Comparison of ENCODE assay signal across 21 mouse cellular contexts in genomic region chr2:97768850-97769249, GRCm38 (mm10).
DNase-seq lines count a peak whose midpoint lies in the region; ATAC-seq and TF ChIP-seq lines count a peak whose summit lies in the region.
"Had no signal": no experiment of that assay in that cellular context is flagged by ENCODE, and none has a peak within 500 bp of the region (broad histone marks: within the 10 kb centered on the region; RNA-seq: fewer than 3 reads in every experiment).

No protein-coding gene starts in this region.

- no peak for TF ChIP-seq EP300 in stomach, postnatal 0 days (optimal IDR thresholded peaks at IDR 0.05)

- no peak for TF ChIP-seq CTCF in forebrain, postnatal 0 days (IDR thresholded peaks at IDR 0.05; ENCODE audit: low read depth)
- TF ChIP-seq CTCF in stomach, postnatal 0 days (IDR thresholded peaks at IDR 0.05; ENCODE audit: low read depth): no peak

- no peaks in the 10 kb centered on the region for H3K9me3 ChIP-seq in forebrain, postnatal 0 days (ENCODE audit: low read length)
- no peaks in the 10 kb centered on the region for H3K9me3 ChIP-seq in forebrain, embryonic 14.5 days (replicated peaks; ENCODE audit: control insufficient read depth, low read length)
- no peaks in the 10 kb centered on the region for H3K9me3 ChIP-seq in stomach, postnatal 0 days (ENCODE audit: control insufficient read depth, low read length)
- H3K9me3 ChIP-seq: forebrain, embryonic 10.5 days; forebrain, embryonic 13.5 days; hindbrain, embryonic 12.5 days; hindbrain, embryonic 15.5 days had no signal

- peak; percentile 1 for DNase-seq in forebrain, postnatal 0 days
- DNase-seq in forebrain, embryonic 14.5 days (ENCODE audit: low spot score): no peak
- peak; percentile 18 for DNase-seq in left cerebral cortex, adult 11 months (ENCODE audit: low spot score)
- DNase-seq in left cerebral cortex, adult 18-20 months (ENCODE audit: low spot score in 2 of 2): no peak
- peak; percentile 11 for DNase-seq in right cerebral cortex, adult 18-20 months
- DNase-seq in right cerebral cortex, postnatal 25 days: no peak
- DNase-seq in stomach, postnatal 0 days (ENCODE audit: low spot score): no peak
- DNase-seq: adrenal gland, adult 8-10 months; adrenal gland, postnatal 25 days; cerebellum, adult 18-20 months; cerebellum, adult 9-10 months; cerebellum, postnatal 14 days; gastrocnemius, postnatal 10 days; gastrocnemius, postnatal 36 days; heart, adult 2 months had no signal

- no peaks in the 10 kb centered on the region for H3K27me3 ChIP-seq in forebrain, postnatal 0 days (ENCODE audit: insufficient read depth, low read length)
- H3K27me3 ChIP-seq in forebrain, embryonic 14.5 days (replicated peaks; ENCODE audit: control insufficient read depth, insufficient read depth, low read length): no peaks in the 10 kb centered on the region
- no peaks in the 10 kb centered on the region for H3K27me3 ChIP-seq in stomach, postnatal 0 days (ENCODE audit: control insufficient read depth, insufficient read depth, low read length)
- H3K27me3 ChIP-seq: forebrain, embryonic 13.5 days; hindbrain, embryonic 12.5 days; hindbrain, embryonic 15.5 days had no signal

- no peak for ATAC-seq in forebrain, postnatal 0 days
- no peak for ATAC-seq in forebrain, embryonic 14.5 days
- no peak for ATAC-seq in stomach, postnatal 0 days (ENCODE audit: low FRiP score, low TSS enrichment)
- ATAC-seq: activated CD4-positive, CD25-positive, alpha-beta regulatory T cell, adult 4 months; forebrain, embryonic 13.5 days had no signal

- no peak overlapping the region for H3K4me3 ChIP-seq in forebrain, postnatal 0 days (ENCODE audit: low read depth, low read length)
- H3K4me3 ChIP-seq in forebrain, embryonic 14.5 days (ENCODE audit: low read depth, low read length): no peak overlapping the region
- H3K4me3 ChIP-seq in stomach, postnatal 0 days (ENCODE audit: low read depth, low read length): no peak overlapping the region
- H3K4me3 ChIP-seq: forebrain, embryonic 10.5 days; forebrain, embryonic 13.5 days; heart, adult 2 months; hindbrain, embryonic 12.5 days; hindbrain, embryonic 15.5 days had no signal

- WGBS in forebrain, postnatal 0 days: 81% methylated on average over 3 of the region's 3 CpGs
- WGBS in forebrain, embryonic 14.5 days: 91% methylated on average over 3 of the region's 3 CpGs
- 52% methylated on average over 3 of the region's 3 CpGs for WGBS in stomach, postnatal 0 days

- H3K4me1 ChIP-seq in forebrain, postnatal 0 days (ENCODE audit: insufficient read depth): no peaks in the 10 kb centered on the region
- no peaks in the 10 kb centered on the region for H3K4me1 ChIP-seq in forebrain, embryonic 14.5 days (ENCODE audit: control insufficient read depth, insufficient read depth, low read length)
- no peaks in the 10 kb centered on the region for H3K4me1 ChIP-seq in stomach, postnatal 0 days (replicated peaks; ENCODE audit: control insufficient read depth, insufficient read depth)
- H3K4me1 ChIP-seq: forebrain, embryonic 10.5 days; forebrain, embryonic 13.5 days; hindbrain, embryonic 12.5 days; hindbrain, embryonic 15.5 days had no signal

- H3K36me3 ChIP-seq in forebrain, postnatal 0 days (ENCODE audit: insufficient read depth): no peaks in the 10 kb centered on the region
- no peaks in the 10 kb centered on the region for H3K36me3 ChIP-seq in forebrain, embryonic 14.5 days (ENCODE audit: control insufficient read depth, insufficient read depth, low read length)
- no peaks in the 10 kb centered on the region for H3K36me3 ChIP-seq in stomach, postnatal 0 days (ENCODE audit: control insufficient read depth, insufficient read depth, low read length)
- H3K36me3 ChIP-seq: forebrain, embryonic 10.5 days; hindbrain, embryonic 12.5 days; hindbrain, embryonic 15.5 days had no signal

- no peak overlapping the region for H3K4me2 ChIP-seq in forebrain, postnatal 0 days (ENCODE audit: low read depth)
- H3K4me2 ChIP-seq in forebrain, embryonic 14.5 days (ENCODE audit: low read length): no peak overlapping the region
- no peak overlapping the region for H3K4me2 ChIP-seq in stomach, postnatal 0 days (replicated peaks; ENCODE audit: low read depth)
- H3K4me2 ChIP-seq: forebrain, embryonic 13.5 days; heart, embryonic 11.5 days; hindbrain, embryonic 12.5 days; hindbrain, embryonic 15.5 days had no signal

- H3K9ac ChIP-seq in forebrain, postnatal 0 days: no peak overlapping the region
- H3K9ac ChIP-seq in forebrain, embryonic 14.5 days (ENCODE audit: low read length): no peak overlapping the region
- no peak overlapping the region for H3K9ac ChIP-seq in stomach, postnatal 0 days (ENCODE audit: low read length)
- H3K9ac ChIP-seq: forebrain, embryonic 13.5 days; hindbrain, embryonic 12.5 days; hindbrain, embryonic 15.5 days had no signal

- no peak overlapping the region for H3K27ac ChIP-seq in forebrain, postnatal 0 days (ENCODE audit: low read depth, low read length)
- no peak overlapping the region for H3K27ac ChIP-seq in forebrain, embryonic 14.5 days (ENCODE audit: low read depth, low read length)
- H3K27ac ChIP-seq in stomach, postnatal 0 days (replicated peaks): no peak overlapping the region
- H3K27ac ChIP-seq: forebrain, embryonic 10.5 days; forebrain, embryonic 13.5 days; heart, adult 2 months; hindbrain, embryonic 12.5 days; hindbrain, embryonic 15.5 days had no signal

Comparison
In these comparisons a context has a peak if more than half of its experiments do, and no peak if none do; other contexts are left out.
1. DNase-seq: peak in forebrain, postnatal 0 days (single experiment), left cerebral cortex, adult 11 months (single experiment) and right cerebral cortex, adult 18-20 months (single experiment); none in forebrain, embryonic 14.5 days (single experiment), left cerebral cortex, adult 18-20 months (0 of 2), right cerebral cortex, postnatal 25 days (single experiment) and stomach, postnatal 0 days (single experiment).